Mouse (Mus musculus): ENCODE results near the gene Chadl.

DNA sequence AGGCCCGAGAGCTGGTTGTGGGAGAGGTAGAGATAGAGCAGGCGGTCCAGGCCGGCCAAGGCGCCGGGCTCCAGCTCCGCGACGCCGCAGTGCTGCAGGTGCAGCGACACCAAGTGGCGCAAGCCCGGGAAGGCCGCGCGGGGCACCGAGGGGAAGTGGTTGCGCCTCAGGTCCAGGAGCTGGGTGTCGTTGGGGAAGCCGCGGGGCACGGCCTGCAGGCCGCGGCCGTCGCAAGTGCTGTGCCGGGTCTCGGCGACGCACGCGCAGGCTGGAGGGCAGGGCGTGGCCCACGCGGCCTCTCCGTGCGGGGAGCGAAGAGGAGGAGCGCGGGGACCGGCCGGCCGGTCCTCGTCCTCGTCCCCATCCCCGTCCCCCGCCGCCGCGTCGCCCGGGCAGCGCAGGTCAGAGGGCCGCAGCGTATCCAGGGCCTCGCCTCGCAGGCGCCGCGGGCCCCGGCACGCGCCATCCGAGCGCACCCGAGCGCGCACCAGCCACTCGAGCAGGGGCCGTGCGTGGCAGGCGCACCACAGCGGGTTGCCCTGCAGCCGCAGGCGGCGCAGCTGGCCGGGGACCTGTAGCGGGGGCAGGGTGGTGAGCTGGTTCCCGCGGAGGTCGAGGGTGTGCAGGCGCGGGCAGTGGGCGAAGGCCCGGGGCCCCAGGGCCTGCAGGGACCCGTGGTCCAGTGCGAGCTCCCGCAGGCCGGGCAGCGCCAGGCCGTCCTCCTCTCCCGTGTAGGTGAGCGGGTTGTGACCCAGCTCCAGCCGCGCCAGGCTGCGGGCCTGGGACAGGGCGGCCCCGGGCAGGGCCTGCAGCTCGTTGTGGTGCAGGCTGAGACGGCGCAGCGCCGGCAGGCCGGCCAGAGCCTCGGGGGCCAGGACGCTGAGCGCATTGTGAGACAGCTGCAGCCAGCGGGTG is 2.9 kb downstream of the Chadl start:
- TF ChIP-seq GATA1 (IDR thresholded peaks at IDR 0.05; ENCODE audit: low read length) (no peak), TAL1 (IDR thresholded peaks at IDR 0.05; ENCODE audit: low read length) (no peak)

Measured in erythroblast, embryonic 14.5 days (primary cell).